Mouse (Mus musculus) right cerebral cortex, postnatal 25 days (tissue): Measurements from ENCODE around the gene Napsa.

ENCODE experiments used
- DNase-seq: peaks from one replicate; pipeline ENCODE4 v3.0.0; 2022

Napsa gene

GRCm38 (mm10) chr7:44632676-44633075 is 60.5 kb downstream of the Napsa start:
- DNase-seq, result no peak

GRCm38 (mm10) chr7:44633407-44633806 is 61.2 kb downstream of the Napsa start:
- no peak for DNase-seq
